Mouse (Mus musculus) yolk sac, embryonic 10.5 days (tissue): ENCODE measurements around the gene Gm21746.
"Not testable (repeated sequence)": the region's sequence is repeated elsewhere in the genome, so short reads cannot be mapped to it uniquely, and the experiment has no call there.

Source experiments
- DNase-seq: peaks from one replicate; pipeline ENCODE4 v3.0.0-alpha.2; 2017; ENCODE audit warnings: low spot score

Gene Gm21746

GRCm38 (mm10) chrY:6237895-6238294 is at the start of gene Gm21746:
Gene Gm21746 (minus strand): TSS chrY:6237995.
- not testable (repeated sequence) for DNase-seq

DNA sequence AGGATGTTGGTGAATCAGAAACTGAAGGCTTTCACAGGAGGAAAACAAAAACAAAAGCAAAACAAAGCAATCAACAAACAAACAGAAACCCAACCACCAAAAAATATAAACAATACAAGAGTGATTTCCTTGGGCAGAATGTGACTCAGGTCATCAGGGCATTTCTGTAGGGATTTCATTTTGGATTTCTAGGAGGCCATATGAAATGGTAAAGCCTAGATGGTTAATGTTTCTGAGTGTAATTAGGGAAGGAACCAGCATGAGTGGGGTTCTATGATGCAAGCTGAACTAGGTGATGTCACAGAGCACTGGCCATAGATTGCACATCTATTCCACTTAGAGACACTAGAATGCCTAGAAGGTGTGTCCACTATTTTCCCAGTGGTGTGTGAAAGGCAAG is 29.0 kb upstream of the Gm21746 start, which contains the start of gene Gm20873:
Gene Gm20873, plus strand, starts transcription at position 301 of the 400 bp plus-strand sequence.
- DNase-seq: not testable (repeated sequence)
